In the genomic region with DNA sequence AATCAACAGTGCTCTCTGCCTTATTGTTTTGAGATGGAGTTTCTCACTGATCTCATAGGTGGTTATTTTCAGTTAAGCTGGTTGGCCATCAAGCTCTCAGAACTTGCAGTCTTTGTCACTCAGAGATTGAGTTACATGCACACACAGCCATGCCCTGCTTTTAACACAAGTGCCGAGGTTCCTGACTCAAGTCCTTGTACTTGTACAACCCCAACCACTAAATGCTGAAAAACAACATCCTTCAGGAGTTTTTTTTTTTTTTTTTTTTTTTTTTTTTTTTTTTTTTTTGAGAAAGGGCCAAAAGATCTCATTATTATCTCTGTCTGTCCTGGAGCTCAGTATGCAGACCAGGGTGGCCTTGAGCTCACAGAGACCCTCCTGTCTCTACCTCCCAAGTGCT, we compare ENCODE assay signal across 13 mouse cellular contexts. TPM values are rescaled to one million over a fixed set of nuclear protein-coding genes. Genes with fewer than 3 reads are reported as not detected.
"Had no signal": no experiment of that assay in that cellular context is flagged by ENCODE, and none has a peak within 500 bp of the region (broad histone marks: within the 10 kb centered on the region; RNA-seq: fewer than 3 reads in every experiment).

No protein-coding gene starts in this region.

- H3K27ac ChIP-seq: liver, embryonic 14.5 days; midbrain, embryonic 10.5 days; midbrain, embryonic 12.5 days; neural tube, embryonic 12.5 days; stomach, embryonic 15.5 days; stomach, postnatal 0 days had no signal

- H3K36me3 ChIP-seq: midbrain, embryonic 10.5 days; midbrain, embryonic 12.5 days; neural tube, embryonic 12.5 days; stomach, embryonic 15.5 days had no signal

- H3K27me3 ChIP-seq: midbrain, embryonic 12.5 days; neural tube, embryonic 12.5 days; stomach, embryonic 15.5 days had no signal

- H3K9me3 ChIP-seq: midbrain, embryonic 10.5 days; midbrain, embryonic 12.5 days; neural tube, embryonic 12.5 days; stomach, embryonic 15.5 days had no signal

- H3K9ac ChIP-seq: liver, embryonic 14.5 days; lung, embryonic 14.5 days; midbrain, embryonic 12.5 days; neural tube, embryonic 12.5 days; stomach, embryonic 15.5 days had no signal

- H3K4me2 ChIP-seq: lung, embryonic 14.5 days; midbrain, embryonic 12.5 days; neural tube, embryonic 12.5 days; stomach, embryonic 15.5 days had no signal

- H3K4me3 ChIP-seq: midbrain, embryonic 10.5 days; midbrain, embryonic 12.5 days; neural tube, embryonic 12.5 days; stomach, embryonic 15.5 days had no signal

- DNase-seq: midbrain, embryonic 14.5 days; right cerebral cortex, postnatal 14 days had no signal

- H3K4me1 ChIP-seq: neural tube, embryonic 12.5 days; stomach, embryonic 15.5 days had no signal

RNA-seq across cellular contexts. Expression of a gene that starts 4.5 kb away (rescaled TPM):
- total RNA-seq: megakaryocyte, adult 5-6 weeks; megakaryocyte-erythroid progenitor cell, adult 5-6 weeks; monocyte, adult 5-6 weeks; neutrophil, adult 5-6 weeks had no signal
